Mouse (Mus musculus): ENCODE results near the gene Adamtsl1. TPM values are rescaled to one million over a fixed set of nuclear protein-coding genes. Genes with fewer than 3 reads are reported as not detected.

Adamtsl1 gene
- polyA plus RNA-seq, 1 experiment from 2014 or later = 14.2 TPM

GRCm38 (mm10) chr4:86270085-86270484, 756.1 kb downstream of the Adamtsl1 start:
- no peak for ATAC-seq (ENCODE audit: insufficient read depth)
- no peak overlapping the region for H3K9ac ChIP-seq
- peaks cover 5% of the 10 kb centered on the region; the same call in 1 of the 2 replicates for H3K4me1 ChIP-seq (ENCODE audit: insufficient read depth)
- H3K4me2 ChIP-seq = no peak overlapping the region
- H3K4me3 ChIP-seq (ENCODE audit: low read depth, low read length) = no peak overlapping the region
- H3K9me3 ChIP-seq (ENCODE audit: low read depth, low read length) = no peaks in the 10 kb centered on the region
- no peak for TF ChIP-seq CTCF (IDR thresholded peaks at IDR 0.05; ENCODE audit: low read depth)
- no peaks in the 10 kb centered on the region for H3K27me3 ChIP-seq (ENCODE audit: insufficient read depth, low read length)
- DNase-seq = no peak
- H3K36me3 ChIP-seq (ENCODE audit: insufficient read depth) = no peaks in the 10 kb centered on the region
- no peak overlapping the region for H3K27ac ChIP-seq (ENCODE audit: low read depth)
- WGBS = 64% methylated on average over 2 of the region's 2 CpGs

- peak; percentile 75 for ATAC-seq (ENCODE audit: insufficient read depth)
- DNase-seq = peak; percentile 85
- H3K9me3 ChIP-seq (ENCODE audit: low read depth, low read length) = no peaks in the 10 kb centered on the region
- H3K4me2 ChIP-seq = no peak overlapping the region
- no peaks in the 10 kb centered on the region for H3K27me3 ChIP-seq (ENCODE audit: insufficient read depth, low read length)
- no peak overlapping the region for H3K4me3 ChIP-seq (ENCODE audit: low read depth, low read length)
- peaks cover 13% of the 10 kb centered on the region for H3K4me1 ChIP-seq (ENCODE audit: insufficient read depth)
- H3K9ac ChIP-seq = no peak overlapping the region
- no peaks in the 10 kb centered on the region for H3K36me3 ChIP-seq (ENCODE audit: insufficient read depth)
- TF ChIP-seq CTCF (IDR thresholded peaks at IDR 0.05; ENCODE audit: low read depth) = no peak
- H3K27ac ChIP-seq (ENCODE audit: low read depth) = peak overlapping the region; percentile 61
- 32% methylated on average over 6 of the region's 6 CpGs for WGBS
Observed at GRCm38 (mm10) chr4:86273703-86274355, 759.9 kb downstream of the Adamtsl1 start.

GRCm38 (mm10) chr4:86274663-86275062, 760.7 kb downstream of the Adamtsl1 start:
- Histone ChIP-seq H3K36me3 (ENCODE audit: insufficient read depth) (no peaks in the 10 kb centered on the region), H3K4me3 (ENCODE audit: low read depth, low read length) (no peak overlapping the region), H3K9ac (no peak overlapping the region), H3K27ac (ENCODE audit: low read depth) (no peak overlapping the region), H3K4me1 (ENCODE audit: insufficient read depth) (peaks cover 13% of the 10 kb centered on the region), H3K9me3 (ENCODE audit: low read depth, low read length) (no peaks in the 10 kb centered on the region), H3K4me2 (no peak overlapping the region), H3K27me3 (ENCODE audit: insufficient read depth, low read length) (no peaks in the 10 kb centered on the region)
- ATAC-seq (ENCODE audit: insufficient read depth) (no peak), DNase-seq (no peak)
- TF ChIP-seq CTCF (IDR thresholded peaks at IDR 0.05; ENCODE audit: low read depth) = no peak
- WGBS = 56% methylated on average over 2 of the region's 2 CpGs

- no peaks in the 10 kb centered on the region for H3K36me3 ChIP-seq (ENCODE audit: insufficient read depth)
- TF ChIP-seq CTCF (IDR thresholded peaks at IDR 0.05; ENCODE audit: low read depth) = no peak
- no peak overlapping the region for H3K4me2 ChIP-seq
- ATAC-seq (ENCODE audit: insufficient read depth) = no peak
- no peak overlapping the region for H3K4me3 ChIP-seq (ENCODE audit: low read depth, low read length)
- peaks cover 13% of the 10 kb centered on the region for H3K4me1 ChIP-seq (ENCODE audit: insufficient read depth)
- H3K9me3 ChIP-seq (ENCODE audit: low read depth, low read length) = no peaks in the 10 kb centered on the region
- H3K27ac ChIP-seq (ENCODE audit: low read depth) = no peak overlapping the region
- 36% methylated on average over 14 of the region's 14 CpGs for WGBS
- peak; percentile 55 for DNase-seq
- no peaks in the 10 kb centered on the region for H3K27me3 ChIP-seq (ENCODE audit: insufficient read depth, low read length)
- H3K9ac ChIP-seq = no peak overlapping the region
Observed at GRCm38 (mm10) chr4:86276021-86276813, 762.2 kb downstream of the Adamtsl1 start.

GRCm38 (mm10) chr4:86278546-86278945, 764.6 kb downstream of the Adamtsl1 start:
- H3K27me3 ChIP-seq (ENCODE audit: insufficient read depth, low read length) = no peaks in the 10 kb centered on the region
- no peak overlapping the region for H3K4me2 ChIP-seq
- whole genome bisulfite sequencing = 37% methylated on average over 5 of the region's 5 CpGs
- H3K36me3 ChIP-seq (ENCODE audit: insufficient read depth) = no peaks in the 10 kb centered on the region
- H3K4me1 ChIP-seq (ENCODE audit: insufficient read depth) = peaks cover 10% of the 10 kb centered on the region
- no peak overlapping the region for H3K27ac ChIP-seq (ENCODE audit: low read depth)
- TF ChIP-seq CTCF (IDR thresholded peaks at IDR 0.05; ENCODE audit: low read depth) = no peak
- ATAC-seq (ENCODE audit: insufficient read depth) (no peak), DNase-seq (no peak)
- no peak overlapping the region for H3K9ac ChIP-seq
- H3K4me3 ChIP-seq (ENCODE audit: low read depth, low read length) = no peak overlapping the region
- no peaks in the 10 kb centered on the region for H3K9me3 ChIP-seq (ENCODE audit: low read depth, low read length)

GRCm38 (mm10) chr4:86286572-86286971, 772.6 kb downstream of the Adamtsl1 start:
- no peaks in the 10 kb centered on the region for H3K9me3 ChIP-seq (ENCODE audit: low read depth, low read length)
- DNase-seq (no peak), ATAC-seq (ENCODE audit: insufficient read depth) (no peak)
- no peak for TF ChIP-seq CTCF (IDR thresholded peaks at IDR 0.05; ENCODE audit: low read depth)
- H3K27me3 ChIP-seq (ENCODE audit: insufficient read depth, low read length) = no peaks in the 10 kb centered on the region
- no peaks in the 10 kb centered on the region for H3K4me1 ChIP-seq (ENCODE audit: insufficient read depth)
- H3K4me3 ChIP-seq (ENCODE audit: low read depth, low read length) = no peak overlapping the region
- no peak overlapping the region for H3K27ac ChIP-seq (ENCODE audit: low read depth)
- WGBS = 65% methylated on average over 1 of the region's 1 CpGs
- no peaks in the 10 kb centered on the region for H3K36me3 ChIP-seq (ENCODE audit: insufficient read depth)
- H3K4me2 ChIP-seq = no peak overlapping the region
- H3K9ac ChIP-seq = no peak overlapping the region

GRCm38 (mm10) chr4:86288264-86288663, 774.3 kb downstream of the Adamtsl1 start:
- H3K9me3 ChIP-seq (ENCODE audit: low read depth, low read length) = no peaks in the 10 kb centered on the region
- no peak for DNase-seq
- H3K4me1 ChIP-seq (ENCODE audit: insufficient read depth) = no peaks in the 10 kb centered on the region
- H3K4me2 ChIP-seq = no peak overlapping the region
- no peak for TF ChIP-seq CTCF (IDR thresholded peaks at IDR 0.05; ENCODE audit: low read depth)
- 88% methylated on average over 4 of the region's 4 CpGs for WGBS
- ATAC-seq (ENCODE audit: insufficient read depth) = no peak
- no peaks in the 10 kb centered on the region for H3K27me3 ChIP-seq (ENCODE audit: insufficient read depth, low read length)
- H3K4me3 ChIP-seq (ENCODE audit: low read depth, low read length) = no peak overlapping the region
- no peaks in the 10 kb centered on the region for H3K36me3 ChIP-seq (ENCODE audit: insufficient read depth)
- no peak overlapping the region for H3K27ac ChIP-seq (ENCODE audit: low read depth)
- H3K9ac ChIP-seq = no peak overlapping the region
